Mouse (Mus musculus) urinary bladder, adult 18-20 months (tissue): ENCODE measurements at regions not wholly inside any gene's neighbourhood (a gene's known extent, or its start where the extent isn't known, plus 50 kb on each side); places are given as distances from the start of the nearest gene placed in this dataset.

ENCODE experiments used
- DNase-seq, 2 experiments: peaks; one replicate each; pipeline ENCODE4 v3.0.0; 2022; ENCODE audit warnings: low spot score in 2 of 2, mixed read lengths in 2 of 2

DNA sequence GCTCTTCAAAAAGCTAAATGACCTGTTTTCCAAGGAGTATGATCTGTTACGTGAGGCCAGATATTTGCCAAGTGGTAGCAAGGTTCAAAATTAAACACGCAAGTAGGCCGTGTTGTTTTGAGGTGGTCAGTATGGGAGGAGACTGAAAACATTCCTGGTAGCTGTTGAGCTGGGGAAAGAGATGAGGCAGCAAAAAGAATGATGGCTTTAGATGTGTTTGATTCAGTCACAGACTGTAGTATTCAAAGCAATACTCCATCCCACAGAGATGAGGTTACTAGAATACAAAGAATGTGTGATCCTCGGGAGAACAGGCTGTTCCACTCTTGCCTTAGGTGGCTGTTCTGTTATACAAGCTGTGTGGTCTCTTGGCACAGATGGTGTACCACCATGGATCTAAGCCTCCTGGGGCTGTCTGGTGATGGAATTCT is 742.7 kb upstream of the Zeb2 start:
- no peak for DNase-seq

DNA sequence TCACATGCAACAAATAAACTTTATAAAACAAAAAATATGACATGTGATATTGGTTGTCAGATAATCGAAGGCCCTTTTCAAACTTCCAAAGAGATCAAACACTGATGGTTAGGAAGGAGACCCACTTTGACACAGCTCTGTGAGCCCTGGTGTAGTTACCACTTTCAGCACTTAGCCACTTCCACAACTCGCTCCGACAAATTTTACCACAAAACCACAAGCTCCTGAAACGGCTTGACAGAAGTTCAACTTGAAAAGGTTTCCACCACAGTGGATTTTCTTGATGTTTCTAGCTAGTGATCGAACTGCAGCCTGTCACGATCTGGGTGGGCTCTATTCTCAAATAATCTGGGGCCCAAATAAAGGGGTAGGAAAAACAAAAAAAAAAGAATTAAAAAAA is 742.2 kb upstream of the Zeb2 start:
- no peak for DNase-seq

DNA sequence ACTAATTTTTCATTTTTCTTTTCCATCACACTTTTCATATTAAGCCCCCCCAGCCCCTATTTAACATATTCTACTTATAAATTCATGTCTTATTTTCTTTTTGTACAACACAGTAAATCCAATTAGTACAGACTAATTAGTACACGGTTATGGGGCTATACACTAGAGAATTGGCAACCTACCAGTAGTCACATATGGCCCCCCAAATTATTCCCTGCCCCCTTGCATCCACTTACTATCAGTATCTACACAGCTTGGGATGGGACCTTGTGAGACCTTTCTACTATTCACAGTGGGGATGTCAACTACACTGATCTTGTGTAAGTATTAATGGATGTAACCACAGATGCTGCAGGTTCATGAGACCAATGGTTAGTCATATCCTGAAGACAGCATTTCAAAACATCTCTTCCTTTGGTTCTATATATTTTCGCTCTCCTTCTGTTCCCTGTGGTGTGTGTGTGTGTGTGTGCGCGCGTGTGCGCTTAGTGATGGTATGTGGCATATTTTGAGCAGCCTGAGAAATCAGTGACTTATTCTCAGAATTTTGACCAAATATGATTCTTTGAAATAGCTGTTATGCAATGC is 732.9 kb upstream of the Zeb2 start:
- DNase-seq: no peak

DNA sequence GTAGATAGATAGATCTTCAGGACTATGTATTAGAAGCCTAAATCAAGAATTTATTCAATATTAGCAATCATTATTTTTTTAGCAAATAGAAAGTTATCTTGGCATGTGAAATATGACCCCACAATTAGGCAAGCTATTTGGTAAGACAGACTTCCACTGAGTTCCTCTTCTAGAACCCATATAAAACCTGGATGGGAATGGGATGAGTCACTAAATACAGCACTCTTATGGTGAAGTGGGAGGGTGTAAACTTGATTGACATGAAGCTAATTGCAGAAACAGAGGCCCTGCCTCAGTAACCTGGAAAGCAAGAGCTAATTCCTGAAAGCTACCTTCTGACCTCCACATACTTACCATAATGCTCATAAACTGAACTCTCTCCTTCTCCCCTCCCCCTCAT is 723.2 kb upstream of the Zeb2 start:
- no peak for DNase-seq

DNA sequence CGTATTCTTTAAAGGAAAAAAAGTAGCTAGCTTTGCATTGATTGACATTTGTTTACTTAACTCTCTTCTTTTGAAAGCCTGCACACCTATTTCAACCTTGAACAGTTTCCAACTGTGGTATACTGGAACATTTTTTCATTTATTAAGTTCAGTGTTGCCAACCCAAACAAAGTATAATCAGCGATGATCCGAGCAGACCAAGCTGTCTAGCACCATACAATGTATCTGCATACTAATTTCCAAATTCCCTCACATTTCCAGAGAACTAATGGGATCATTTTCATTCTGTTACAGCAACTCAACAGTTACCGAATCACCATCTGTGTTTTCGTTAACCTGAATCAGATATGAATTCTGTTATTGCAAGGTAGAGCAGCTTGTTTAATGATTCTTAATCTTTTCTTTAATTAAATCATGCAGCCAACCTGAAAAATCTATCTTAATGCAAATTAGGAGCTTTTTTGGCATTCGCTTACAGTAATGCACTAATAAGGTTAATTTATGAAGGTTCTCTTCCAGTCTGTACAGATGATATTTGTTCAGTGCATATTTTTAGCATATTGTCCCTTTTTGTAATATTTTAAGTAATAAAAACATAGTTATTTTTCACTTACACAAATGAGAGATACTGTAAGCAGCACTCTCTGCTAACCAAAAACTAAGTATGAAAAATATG is 719.5 kb upstream of the Zeb2 start:
- no peak for DNase-seq

DNA sequence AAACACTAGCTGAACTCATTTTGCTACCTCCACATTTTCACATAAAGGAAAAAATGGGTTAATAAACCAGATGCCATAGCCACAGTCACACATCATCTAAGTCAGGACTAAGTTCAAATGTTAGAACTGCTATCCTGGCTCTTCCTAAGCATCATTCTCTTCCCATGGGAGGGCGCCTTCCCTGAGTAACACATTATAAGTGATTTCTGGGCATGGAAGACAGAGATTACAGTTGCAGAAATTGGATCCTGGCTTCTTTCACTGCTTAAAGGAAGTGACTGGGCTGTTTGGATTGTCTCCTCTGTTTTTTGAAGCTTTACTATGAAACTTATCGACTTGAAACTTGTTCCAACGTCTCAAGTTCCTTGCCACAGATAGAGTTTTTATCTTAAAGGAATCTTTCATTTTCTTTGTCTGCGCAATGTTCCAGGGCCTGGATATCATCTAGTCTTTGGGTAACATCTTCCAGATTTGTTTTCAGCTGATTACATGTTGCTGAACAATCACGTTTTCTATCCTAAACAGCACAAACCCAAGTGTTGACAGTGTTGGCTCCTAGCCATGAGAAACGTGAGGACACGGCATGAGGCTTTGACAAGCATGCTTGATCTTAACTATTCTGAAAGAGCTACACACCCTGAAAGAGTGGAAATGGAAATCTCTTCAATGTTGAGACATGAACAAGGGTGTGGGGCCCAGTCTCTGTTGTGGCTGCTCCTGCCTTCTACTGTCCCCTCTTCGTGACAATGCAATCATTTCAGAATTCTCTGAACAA is 700.9 kb upstream of the Zeb2 start:
- DNase-seq: no peak

DNA sequence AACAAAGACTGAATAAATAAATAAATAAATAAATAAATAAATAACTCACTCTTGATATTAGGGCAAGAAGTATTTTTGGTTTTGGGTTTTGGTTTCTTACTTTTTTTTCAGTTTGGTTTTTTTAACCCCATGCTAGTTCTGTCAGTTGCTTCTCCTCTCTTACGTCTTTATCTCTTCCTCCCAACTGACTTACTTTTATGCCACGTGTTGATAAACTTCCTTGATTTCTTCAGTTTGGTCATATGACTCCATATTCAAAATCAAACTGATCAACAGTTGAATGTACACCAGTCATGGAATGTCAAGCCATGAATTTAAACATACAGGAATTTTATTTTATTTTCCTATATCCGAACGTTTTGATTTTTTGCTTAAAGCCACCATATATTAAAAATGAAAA is 697.5 kb upstream of the Zeb2 start:
- DNase-seq: no peak

DNA sequence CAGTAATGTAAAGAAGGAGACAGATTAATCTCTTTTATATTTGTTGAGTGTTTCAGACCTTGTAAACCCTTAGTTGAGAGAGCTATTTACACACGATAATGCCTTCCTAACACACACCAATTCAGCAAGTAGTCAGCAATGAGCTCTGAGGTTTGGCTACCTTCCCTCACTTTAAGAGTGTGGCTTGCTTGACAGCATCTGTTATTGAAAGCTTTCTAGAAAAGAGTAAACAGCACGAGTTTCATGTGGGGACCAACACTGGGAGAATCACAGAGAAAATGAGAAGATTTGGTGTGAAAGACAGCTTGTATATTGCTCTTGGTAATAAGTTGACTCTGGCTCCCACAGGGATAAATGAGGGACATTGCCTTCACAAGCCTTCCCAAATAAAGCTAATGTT is 688.1 kb upstream of the Zeb2 start:
- no peak for DNase-seq

DNA sequence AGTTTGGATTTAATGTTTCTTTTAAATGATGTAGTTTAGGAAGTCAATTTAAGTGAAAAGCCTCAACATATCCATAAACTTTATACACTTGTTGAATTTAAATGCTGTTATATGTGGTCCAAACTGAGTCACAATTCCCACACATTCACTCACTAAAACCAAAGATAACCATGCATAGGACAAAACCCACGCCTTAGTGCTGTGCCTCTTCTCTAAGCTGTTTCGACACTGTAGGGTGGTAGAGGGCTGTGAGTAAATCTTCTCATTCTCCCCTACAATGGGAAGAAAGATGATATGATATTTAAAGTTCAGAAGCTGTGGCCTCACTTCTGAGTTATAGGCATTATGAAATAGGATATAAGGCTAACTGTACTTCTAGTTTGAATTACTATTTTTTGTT is 682.9 kb upstream of the Zeb2 start:
- DNase-seq: no peak

DNA sequence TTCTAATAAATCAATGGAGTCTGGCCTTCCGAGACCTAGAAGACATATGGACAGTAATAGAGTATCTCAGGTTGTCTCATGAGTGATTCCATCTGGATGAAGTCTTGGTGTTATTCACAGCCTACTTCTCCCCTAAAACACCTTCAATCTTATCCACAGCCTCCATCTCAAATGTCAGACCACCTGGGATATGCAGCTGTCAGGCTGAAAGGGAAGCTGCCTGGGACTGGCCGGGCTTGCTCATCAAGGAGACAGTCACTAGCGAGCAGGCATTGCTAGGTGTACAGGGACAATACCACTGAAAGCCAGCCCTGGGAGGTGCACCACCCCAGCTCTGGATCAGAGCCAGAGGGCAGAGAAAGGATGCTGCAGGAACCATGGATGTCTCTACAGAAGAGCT is 676.4 kb upstream of the Zeb2 start:
- no peak for DNase-seq

DNA sequence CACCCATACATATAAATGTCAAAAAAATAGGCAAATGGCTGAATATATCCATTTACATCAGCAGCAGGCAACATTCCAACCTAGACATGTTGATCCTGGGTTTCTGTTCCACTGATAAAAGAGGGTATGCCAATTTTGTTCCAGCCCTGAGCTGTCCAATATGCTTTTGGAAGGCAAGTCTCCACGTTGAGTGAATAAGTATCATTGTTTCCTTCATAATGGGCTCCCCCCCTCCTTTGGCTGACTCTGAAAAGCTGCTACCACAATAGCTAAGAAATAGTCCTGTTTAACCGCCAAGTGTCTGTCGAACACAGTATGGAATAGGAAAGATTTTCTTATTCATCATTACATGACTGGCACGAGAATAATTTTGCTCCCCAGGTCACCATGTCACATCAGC is 672.5 kb upstream of the Zeb2 start:
- DNase-seq: no peak

DNA sequence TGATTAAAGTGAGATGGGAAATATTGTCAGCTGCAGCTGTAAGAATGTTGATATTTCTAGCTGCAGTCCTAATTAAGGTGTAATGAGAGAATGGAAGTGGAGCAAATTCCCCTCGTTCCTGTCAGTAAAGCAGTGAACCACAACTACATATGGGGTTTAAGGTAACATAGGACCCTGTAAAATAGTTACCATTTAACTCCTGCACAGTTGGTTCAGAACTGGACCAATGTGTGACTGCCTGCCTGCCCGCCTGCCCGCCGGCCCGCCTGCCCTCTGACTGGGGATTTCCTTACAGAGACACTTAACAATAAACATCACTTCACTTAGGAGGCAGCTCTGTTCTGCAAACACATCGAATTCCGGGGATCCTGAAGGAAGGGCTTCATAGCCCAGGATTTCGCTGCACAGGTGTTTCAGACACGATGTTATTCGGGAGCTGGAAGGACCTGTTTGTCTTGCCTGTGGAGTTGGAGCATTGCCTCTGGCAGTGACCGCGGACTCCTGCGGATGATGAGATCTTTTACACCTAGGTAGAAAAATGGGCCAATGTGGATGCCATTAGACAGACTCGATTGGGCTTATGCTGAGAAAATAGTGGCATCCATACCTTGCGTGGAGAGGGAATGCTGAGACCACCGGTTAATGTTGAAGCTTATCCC is 670.7 kb upstream of the Zeb2 start:
- no peak for DNase-seq

DNA sequence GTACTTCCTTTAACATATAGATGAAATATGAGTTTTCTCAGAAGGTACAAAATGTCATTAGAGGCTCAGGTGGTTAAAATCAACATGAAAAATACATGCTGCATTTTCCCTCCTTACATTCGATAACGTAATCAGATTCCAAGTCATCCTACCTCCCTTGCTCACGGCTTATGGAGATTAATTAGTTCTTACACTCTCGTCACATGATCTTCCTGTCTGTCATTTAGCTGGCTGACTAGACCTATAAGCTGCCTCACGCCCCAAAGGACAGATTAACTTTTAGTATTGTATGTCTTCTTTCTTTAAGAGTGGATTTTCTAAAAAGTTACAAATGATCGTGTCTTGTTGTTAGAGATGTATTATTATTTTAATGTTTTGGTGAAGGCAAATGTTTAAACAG is 669.6 kb upstream of the Zeb2 start:
- no peak for DNase-seq

DNA sequence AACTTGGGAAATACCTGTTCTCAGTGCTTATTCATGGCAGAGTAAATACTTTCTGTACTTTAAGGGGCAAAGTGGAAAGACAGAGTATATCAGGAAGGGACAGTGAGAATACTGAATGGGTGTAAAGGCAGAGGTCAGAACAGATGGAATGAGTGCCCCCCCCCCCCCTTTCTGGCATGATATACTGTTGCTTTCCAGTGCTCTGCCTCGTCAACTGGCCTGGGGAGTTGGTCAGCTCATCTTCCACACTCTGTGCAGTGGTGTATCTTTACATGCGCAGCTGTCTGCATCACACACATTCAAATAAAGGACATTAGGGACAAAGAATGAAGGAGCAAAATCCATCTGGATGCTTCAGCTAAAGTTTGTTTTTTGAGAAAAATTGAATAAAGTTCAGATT is 668.5 kb upstream of the Zeb2 start:
- DNase-seq: no peak

DNA sequence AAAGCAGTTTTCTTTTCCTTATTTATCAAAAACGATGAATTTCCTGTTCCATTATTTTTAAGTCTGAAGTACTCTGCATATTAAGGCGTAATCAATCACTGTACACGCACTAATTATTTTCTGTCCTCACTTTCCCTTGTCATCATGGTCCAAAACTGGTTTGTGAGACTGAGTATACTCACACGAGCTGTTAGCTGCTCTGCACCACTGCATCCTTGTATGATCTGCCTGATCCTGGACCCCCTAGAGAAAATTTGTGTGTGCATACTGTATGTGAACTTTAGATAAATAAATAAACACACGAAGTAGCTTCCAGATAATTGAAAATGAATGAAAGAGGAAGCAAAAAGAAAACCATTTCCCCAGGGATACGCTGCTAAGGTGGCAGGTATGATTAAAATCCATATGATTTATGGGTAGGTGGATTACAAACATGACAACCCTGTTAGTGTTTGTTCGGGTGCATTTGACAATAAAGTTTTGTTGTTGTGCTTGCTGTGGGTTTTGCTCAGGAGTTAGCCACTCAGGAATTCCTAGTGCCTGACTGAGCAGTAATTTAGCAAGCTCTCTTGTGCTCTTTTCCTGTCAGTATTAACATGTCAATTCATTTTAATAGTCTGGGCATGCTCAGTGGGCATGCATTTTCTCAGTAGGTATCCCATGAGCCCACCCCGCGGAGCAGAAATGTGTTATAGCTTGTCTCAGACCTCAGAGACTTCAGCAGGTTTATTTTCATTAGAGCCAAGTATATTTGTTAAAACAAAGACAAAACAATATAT is 666.6 kb upstream of the Zeb2 start:
- DNase-seq: no peak

DNA sequence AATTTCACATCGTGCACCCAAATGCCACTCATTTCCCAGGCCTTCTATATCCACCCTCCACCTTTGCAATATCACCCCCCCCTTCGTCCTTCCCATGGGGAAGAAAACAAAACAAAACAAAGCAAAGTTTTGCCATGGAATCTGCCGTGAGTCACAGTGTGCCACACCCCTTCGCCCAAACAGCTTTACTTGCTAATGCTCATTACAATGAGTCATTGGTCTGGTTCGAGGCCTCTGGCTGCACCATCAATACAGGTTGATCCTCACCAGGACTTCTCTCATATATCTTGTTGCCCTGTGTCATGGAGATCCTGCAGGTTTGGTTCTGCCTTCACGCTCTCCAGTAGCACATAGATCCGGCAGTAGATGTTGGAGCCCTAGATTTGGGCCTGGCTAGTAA is 660.3 kb upstream of the Zeb2 start:
- no peak for DNase-seq

DNA sequence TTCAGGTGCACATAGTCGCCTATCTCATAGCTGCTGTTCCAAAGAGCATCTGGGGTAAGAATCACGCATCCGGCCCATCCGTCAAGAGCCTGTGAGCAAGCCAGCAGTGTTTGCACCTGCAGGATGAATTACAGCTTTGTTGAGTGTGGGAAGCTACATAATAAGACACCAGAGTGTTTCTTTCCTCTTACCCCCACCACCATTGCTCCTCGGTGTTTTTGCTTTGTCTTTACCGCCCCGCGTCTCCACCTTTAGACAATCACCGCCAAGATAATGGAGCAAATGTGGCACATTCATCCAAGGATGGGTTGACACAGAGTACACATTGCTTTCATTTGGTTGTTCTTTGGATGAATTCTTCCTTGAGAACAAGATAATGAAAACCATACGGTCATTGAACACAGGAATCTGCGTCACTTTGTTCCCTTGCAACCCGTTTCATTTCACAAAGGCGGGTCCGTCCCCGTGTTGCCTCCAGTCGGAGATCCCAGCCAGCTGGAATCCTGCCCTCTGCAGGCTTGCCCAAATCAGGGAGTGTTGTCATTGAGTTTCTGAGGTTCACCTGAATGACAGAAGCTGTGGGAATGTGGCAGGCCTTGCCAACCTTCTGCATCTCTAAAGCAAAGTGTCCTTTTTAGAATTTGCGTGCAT is 659.4 kb upstream of the Zeb2 start:
- no peak for DNase-seq

DNA sequence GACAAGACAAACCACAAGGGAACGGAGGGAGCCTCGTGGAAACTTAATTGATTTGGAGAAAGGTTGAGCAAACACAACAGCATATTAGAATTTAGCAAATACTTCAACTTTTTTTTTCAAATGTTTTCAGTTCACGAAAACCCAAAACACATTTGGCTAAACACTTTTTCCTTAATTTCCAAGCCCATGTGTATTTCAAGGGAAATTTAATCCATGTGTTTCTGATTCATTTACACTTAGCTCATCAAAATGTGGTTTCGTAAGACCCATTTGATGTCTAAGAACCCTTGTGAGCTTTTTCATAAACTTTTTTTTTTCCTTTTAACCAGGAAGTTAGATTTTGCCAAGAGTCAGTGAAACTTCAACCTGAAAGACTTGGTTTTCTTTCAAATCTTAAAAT is 658.5 kb upstream of the Zeb2 start:
- no peak for DNase-seq

DNA sequence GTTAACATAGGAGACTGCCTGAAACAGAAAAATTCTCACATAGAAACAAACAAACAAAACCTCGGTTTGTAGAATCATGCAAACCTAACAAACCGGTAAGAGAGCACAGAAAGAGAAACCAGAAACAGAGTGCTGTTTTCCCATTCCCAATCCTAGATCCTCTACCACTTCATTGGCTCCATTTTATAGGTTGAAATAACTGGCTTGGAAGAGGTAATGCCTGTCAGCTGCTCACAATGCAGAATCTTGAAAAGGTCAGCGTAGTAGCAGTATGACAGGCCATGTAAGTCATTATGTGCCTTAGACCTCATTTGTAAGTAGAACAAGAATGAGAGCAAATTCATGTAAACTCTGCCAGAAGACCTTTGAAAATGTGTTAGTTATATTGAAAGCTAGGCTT is 657.2 kb upstream of the Zeb2 start:
- no peak for DNase-seq

DNA sequence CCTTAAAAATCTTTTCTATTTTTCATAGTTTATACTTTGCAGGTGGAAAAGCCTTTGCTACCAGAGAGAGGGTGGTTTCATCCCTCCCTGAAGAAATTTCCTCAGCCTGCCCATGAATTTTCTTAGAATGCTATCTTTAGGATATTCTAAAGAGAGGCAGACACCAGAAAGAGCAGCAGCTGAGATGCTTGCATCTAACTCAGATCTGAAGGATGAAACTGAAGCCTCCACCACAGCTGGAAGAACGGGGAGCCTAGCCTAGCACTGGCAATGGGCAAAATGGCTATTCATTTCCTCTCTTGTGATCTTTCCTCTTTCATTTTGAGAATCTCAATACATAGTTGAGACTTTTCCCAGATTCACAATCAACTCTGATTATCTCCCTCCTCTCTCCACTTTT is 640.0 kb upstream of the Zeb2 start:
- no peak for DNase-seq

DNA sequence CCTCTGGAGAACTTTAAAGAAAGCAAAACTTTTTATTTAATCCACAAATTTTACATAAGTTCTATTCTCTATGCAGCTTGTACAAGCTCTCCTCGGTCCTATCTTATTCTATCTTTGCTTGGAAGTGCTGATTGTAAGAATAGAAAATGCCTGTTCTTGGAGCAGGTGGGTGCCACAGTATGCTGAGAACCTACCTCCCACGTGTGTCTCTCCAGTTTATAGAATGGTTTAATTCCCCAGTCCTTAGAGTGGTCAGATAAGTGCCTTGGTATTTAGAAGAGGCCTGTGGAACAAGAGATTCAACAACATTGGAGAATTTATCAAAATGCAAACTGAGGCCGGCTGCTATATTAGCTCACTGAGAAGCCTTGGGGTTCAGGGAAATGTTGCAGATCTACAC is 639.2 kb upstream of the Zeb2 start:
- no peak for DNase-seq

DNA sequence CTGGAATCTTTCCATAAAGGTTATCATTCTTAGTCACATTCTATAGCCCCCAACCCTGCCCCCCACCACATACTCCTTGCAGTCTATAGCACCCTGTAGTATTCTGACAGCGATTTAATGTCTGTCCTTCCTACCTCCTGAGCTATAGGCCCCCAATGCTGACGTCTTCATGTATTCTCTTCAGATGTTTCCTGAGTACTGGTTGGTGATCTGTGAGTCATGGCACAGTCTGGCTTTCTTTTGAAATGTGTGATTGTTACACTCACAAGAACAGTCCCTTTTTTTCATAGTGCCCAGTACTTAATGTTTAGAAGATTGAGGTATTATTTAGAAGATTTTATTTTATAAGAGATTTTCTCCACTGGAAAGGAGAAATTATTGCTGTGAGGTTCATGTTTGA is 634.6 kb upstream of the Zeb2 start:
- DNase-seq: no peak
